Mouse (Mus musculus) CH12.LX (cell line): ENCODE measurements around the gene Kirrel3.

ENCODE experiments used
- CTCF ChIP-seq, 2 experiments: IDR thresholded peaks in 1 of 2; conservative IDR thresholded peaks in 1 of 2; 2 replicates each; pipeline ENCODE4 v1.5.1; 2011 to 2012; ENCODE audit warnings: low read depth in 2 of 2, low read length in 2 of 2, improper control_type of control experiment in 1 of 2, inconsistent platforms in 1 of 2, mild to moderate bottlenecking in 1 of 2, moderate library complexity in 1 of 2
- MAZ ChIP-seq: IDR thresholded peaks from 2 replicates; pipeline ENCODE4 v1.6.1; 2012; ENCODE audit warnings: low read depth, mild to moderate bottlenecking, inconsistent platforms, low read length, improper control_type of control experiment, moderate library complexity
- NRF1 ChIP-seq: IDR thresholded peaks from 2 replicates; pipeline ENCODE4 v1.6.1; 2014; ENCODE audit warnings: low read depth, mild to moderate bottlenecking, inconsistent platforms, low read length, improper control_type of control experiment, moderate library complexity
- POLR2A ChIP-seq: IDR thresholded peaks from 2 replicates; pipeline ENCODE4 v1.6.1; 2011; ENCODE audit warnings: low read depth, mild to moderate bottlenecking, improper control_type of control experiment, low read length
- RCOR1 ChIP-seq: conservative IDR thresholded peaks from 2 replicates; pipeline ENCODE4 v1.6.1; 2012; ENCODE audit warnings: low read depth, mild to moderate bottlenecking, inconsistent platforms, low read length, improper control_type of control experiment
- USF1 ChIP-seq: IDR thresholded peaks from 2 replicates; pipeline ENCODE4 v1.6.1; 2014; ENCODE audit warnings: low read depth, mild to moderate bottlenecking, inconsistent platforms, low read length, improper control_type of control experiment

GRCm38 (mm10) chr9:34612886-34613769 lies 127.4 kb downstream of the Kirrel3 start:
- TF ChIP-seq CTCF (conservative IDR thresholded peaks at IDR 0.05 in 1 of 2, IDR thresholded peaks at IDR 0.05 in 1 of 2; ENCODE audit: low read depth in 2 of 2, low read length in 2 of 2) (no peak), NRF1 (no peak), RCOR1 (no peak), POLR2A (no peak), USF1 (no peak), MAZ (no peak)
